Mouse (Mus musculus) urinary bladder, postnatal 10 days (tissue): ENCODE data around the gene Jdp2.
A peak's percentile ranks its signal among the peaks of the same experiment; 100 is the strongest.
"Not testable (repeated sequence)": the region's sequence is repeated elsewhere in the genome, so short reads cannot be mapped to it uniquely, and the experiment has no call there.

Source experiments
- DNase-seq: peaks from one replicate; pipeline ENCODE4 v3.0.0; 2022; ENCODE audit warnings: low spot score

Gene Jdp2

GRCm38 (mm10) chr12:85638541-85639325 lies 39.9 kb downstream of the Jdp2 start:
- no peak for DNase-seq

- peak; percentile 46 for DNase-seq
These were observed 40.6 kb downstream of the Jdp2 start for GRCm38 (mm10) chr12:85639326-85640008.

DNA sequence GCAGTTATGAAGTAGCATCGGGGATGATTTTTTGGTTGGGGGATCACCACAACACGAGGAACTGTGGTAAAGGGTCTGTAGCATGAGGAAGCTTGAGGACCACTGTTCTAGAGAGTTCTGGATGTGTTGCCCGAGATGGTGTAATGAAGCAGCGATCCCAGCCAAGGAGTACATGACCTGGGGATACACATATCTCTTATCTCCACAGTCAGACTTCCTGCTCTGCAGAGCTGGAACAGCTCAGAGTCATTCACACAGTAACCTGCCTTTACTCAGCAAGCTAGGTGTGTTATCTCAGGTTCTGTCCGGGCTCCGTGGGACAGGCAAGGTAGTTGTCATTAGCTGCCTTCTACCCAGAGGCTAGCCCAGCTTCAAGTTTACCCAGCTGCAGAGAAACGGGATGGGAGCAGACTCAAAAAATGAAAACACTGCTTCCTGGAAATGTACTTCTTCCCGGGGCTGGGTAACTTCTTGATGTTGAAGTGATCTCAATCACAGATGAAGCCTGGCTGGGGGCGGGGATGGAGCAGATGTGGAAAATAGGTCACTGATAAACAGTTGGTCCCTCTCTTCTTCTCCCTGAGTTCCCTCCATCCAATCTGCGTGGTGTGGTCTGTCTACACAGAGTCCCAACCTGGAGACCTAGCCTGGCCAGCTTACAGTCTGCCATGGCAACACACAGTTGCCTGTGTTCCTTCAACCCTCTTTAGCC lies 42.2 kb downstream of the Jdp2 start:
- DNase-seq = no peak

DNA sequence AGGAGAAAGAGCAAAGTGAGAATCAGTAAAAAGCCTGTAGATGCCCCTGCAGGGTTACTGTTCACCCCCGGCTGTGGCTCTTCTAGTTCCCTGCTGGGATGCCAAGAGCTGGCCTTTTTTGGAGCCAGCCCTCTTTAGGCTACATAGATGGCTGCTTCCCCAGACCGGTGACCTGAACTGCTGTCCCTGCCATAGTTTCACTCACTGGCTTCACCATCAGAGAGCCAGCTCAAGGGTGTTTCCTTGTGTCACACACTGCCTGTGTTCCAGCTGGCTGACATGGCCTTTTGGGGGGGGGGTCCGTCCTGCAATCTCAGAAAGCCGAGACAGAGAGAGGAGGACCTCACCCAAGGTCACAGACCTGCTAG lies 42.7 kb downstream of the Jdp2 start:
- no peak for DNase-seq

DNA sequence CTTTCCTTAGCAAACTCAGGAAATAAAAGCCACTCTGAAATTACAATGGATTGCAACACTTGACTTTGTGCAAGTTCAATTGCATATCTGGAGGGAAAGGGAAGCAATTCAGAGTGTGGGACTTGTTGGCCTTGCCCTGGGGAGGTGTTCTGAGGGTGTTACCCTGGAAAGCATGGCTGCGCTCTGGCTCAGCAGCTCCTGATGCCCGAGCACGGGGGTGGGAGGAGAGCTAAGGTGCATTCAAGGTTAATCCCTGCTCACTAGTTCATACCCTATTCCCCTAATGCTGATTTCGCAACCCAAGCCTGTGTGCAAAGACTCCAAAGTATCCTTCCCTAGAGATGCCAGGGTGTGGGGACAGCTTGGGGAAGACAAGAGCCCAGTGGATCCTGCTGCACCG lies 44.9 kb downstream of the Jdp2 start:
- no peak for DNase-seq

DNA sequence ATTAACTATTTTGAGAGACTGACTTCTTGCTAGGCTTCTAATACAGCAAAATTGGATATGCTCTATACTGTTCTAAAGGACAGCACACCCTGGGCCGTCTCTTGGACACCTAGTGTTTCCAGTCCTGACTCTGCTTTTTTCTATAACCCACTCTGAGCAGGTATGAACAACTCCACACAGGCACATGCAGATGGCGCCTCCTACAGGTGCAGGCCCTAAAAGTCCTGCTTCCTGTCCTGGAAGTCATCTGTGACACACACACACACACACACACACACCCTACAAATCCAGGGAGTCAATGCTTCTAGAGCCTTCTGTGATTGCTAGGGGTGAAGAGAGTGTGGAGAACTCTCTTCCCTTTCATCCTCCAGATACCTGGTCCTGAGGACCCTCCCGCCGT lies 46.8 kb downstream of the Jdp2 start:
- DNase-seq = no peak

DNA sequence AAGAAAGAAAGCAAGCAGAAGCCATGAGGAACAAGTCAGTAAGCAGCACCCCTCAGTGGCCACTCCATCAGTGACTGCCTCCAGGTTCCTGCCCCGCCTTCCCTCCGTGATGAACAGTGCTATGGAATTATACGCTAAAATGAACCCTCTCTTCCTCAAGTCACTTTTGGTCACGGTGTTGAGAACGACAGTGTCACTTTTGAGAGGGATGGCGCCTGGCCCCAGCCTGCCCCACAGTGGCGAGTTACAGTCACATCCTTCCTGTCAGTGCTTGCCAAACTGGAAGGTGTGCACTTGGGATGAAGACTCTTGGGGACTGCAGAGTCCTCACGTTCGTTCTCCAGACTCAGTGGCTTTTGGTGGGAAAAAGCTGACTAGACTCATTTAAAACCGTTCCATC lies 48.5 kb downstream of the Jdp2 start:
- DNase-seq = no peak

DNA sequence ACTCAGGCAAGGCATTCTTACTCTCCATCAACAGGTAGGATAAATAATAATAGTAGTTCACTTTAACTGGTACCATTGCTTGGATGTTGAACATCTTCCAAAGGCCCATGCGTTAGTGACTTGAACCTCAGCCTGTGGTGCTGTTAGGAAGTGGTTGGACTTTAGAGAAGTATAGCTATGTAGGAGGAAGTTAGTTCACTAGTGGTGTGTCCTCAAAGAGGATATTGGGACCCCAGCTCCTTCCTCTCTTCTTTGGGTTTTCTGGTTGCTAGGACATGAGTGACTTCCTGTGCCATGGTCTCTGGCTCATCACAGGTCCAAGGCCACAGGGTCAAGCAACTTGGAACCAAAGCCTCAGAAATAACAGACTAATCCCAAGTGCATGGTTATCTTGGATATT lies 49.1 kb downstream of the Jdp2 start:
- no peak for DNase-seq

GRCm38 (mm10) chr12:85659319-85659718 lies 60.5 kb downstream of the Jdp2 start:
- DNase-seq = no peak

GRCm38 (mm10) chr12:85660855-85661254 lies 62.0 kb downstream of the Jdp2 start:
- no peak for DNase-seq

- DNase-seq = not testable (repeated sequence)
These were observed 63.4 kb downstream of the Jdp2 start for GRCm38 (mm10) chr12:85662232-85662631.

DNA sequence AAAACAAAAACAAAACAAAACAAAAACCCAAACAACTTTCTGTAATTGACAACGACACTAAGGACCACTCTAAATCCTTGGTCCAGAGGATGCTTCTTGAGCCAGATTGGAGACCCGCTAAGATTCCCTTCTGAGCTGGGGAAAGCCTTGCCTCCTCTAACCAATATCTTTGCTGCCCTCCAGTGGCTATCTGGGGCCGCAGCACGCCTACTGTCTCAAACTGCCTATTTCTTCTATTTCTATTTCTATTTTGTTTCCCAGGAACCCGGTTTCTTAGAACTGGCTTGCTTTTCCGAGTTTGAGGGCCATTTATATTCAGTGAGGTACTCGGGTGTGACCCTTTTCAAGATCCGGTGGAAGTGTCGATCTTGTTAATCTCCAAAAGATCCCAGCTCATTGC lies 64.1 kb downstream of the Jdp2 start:
- DNase-seq = no peak

GRCm38 (mm10) chr12:85666112-85666511 lies 67.3 kb downstream of the Jdp2 start:
- no peak for DNase-seq

GRCm38 (mm10) chr12:85667071-85667470 lies 68.2 kb downstream of the Jdp2 start:
- DNase-seq = no peak

DNA sequence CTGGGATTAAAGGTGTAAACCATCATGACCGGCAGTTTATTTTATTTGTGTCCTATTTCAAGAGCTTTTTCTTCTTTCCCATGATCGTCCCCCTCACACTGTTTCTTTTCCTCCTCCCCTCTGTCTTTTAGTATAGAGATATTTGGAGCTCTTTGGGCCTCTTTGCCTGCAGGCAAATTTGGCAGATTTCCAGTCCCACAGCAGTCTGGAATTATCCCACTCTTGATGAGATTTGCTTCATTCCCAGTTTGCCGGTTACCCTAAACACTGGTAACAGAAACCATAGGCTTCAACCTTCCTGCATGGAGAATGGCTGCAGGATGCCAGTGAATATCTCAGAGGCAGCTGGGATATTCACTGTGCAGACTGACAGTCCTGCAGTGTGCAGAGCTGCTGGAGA lies 69.9 kb downstream of the Jdp2 start:
- no peak for DNase-seq

DNA sequence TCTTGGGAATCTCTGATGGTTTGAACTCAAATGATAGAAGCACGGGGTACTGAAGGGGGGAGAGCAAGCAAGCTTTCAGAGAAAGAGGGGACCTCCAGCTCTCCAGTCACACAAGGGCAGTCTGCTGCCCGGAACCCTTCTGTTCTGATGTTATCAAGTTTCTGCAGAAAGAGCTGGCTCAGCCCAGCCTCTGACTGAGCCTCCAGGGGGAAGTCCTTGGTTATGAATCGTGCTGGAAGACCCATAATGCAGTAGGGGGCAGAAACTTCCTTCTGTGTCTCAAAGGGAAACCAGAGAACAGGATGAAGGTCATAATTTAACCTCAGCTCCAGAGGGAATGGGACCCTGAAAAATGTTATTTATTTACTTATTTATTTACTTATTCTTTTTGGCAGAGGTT lies 71.3 kb downstream of the Jdp2 start:
- DNase-seq = no peak

- DNase-seq = no peak
These were observed 75.1 kb downstream of the Jdp2 start for GRCm38 (mm10) chr12:85673914-85674313.

DNA sequence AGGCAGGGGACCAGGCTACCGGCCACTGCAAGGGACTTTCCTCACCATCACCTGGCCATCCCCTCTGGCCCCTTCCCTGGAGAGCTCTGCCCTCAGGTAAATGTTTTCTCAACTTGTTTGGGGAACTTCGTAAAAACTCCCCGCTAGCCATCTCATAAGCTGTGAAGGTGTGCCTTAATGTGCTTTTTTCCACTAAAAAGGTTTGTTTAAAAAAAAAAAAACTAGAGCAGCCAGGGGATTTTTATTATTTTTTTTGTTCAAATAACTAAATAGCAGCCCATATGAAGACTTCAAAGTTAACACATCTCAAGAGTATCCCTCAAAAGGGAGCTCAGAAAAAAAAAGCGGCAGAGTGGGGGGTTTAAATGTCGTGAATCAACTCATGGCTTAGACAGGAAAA lies 80.3 kb downstream of the Jdp2 start:
- no peak for DNase-seq

DNA sequence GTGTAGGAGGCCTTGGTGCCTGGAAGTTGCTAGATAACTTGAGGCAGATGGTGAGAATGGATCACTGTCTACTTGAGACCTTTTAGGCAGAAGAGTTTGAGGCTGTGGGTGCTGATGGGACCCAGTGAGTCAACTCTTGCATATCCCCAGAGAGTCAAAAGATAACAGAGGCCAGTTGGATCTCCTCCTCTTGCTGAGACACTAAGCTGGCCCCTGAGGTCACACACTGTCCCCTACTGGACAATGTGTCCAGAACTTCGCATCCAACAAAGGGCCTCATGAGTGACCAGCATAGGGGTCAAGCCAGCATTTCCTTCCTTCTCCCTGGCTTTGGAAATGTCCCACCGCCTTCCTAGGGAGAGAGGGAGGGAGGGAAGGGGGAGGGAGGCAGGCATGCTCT lies 81.0 kb downstream of the Jdp2 start:
- DNase-seq = no peak

DNA sequence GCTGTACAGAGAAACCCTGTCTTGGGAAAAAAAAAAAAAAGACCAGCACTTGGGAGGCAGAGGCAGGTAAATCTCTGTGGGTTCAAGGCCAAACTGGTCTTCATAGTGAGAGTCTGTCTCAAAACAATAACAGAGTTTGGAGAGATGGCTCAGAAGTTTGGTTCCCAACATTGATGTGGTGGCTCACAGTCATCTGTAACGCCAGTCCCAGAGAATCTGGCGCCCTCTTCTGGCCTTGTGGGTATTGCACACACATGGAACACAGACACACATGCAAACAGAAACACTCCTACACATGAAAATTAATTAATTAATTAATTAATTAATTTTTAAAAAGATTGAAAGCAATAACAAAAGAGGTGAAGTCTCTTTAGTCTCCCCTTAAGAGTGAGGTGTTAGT lies 83.5 kb downstream of the Jdp2 start:
- DNase-seq = no peak

DNA sequence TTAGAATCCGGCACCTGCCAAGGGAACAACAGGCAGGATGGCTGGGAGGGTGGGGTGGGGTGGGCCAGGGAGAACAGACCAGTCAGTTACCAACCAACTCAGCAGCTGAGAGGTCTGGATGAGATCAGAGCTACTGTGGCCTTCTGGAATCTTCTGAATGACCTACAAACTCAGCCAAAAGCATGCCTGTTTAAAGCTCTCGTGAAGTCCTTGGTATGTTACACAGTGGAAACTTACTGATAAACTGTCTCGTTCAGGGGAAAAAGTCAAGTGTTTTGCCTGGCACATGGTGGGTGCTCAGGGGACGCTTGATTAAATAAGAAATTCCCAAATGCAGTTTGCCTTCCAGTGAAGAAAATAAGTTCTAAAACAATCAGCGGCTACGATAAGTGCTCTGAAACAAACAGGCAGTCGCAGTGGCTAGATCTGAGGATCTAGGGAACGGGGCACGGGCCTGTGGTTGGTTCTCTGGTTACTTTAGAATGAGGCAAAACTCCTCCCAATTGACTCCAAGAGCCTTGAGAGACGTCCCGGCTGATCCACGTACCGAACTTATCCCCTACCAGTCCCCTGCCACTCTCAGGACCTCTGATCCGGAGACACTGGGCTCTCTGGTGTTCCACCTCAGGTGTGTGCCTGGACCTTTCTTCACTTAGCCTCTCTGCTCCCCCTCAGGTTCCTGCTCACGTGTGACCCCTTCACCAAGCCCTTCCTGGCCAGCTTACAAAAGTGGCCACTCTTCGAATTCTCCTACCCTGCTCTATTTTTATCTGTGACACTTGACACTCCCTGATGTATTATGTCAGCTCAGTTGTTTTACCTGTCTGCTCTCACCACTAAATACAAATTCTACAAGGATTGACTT lies 85.8 kb downstream of the Jdp2 start:
- no peak for DNase-seq
